Mouse (Mus musculus) liver, embryonic 15.5 days (tissue): ENCODE measurements around the gene Arhgap1. TPM values are rescaled to one million over a fixed set of nuclear protein-coding genes. Genes with fewer than 3 reads are reported as not detected.

ENCODE experiments used
- ATAC-seq: fragments of 200-750 bp; cut with Nextera tagmentation; 2 replicates; pipeline ENCODE4 v1.8.0; 2017; ENCODE audit warnings: moderate number of reproducible peaks, mild to moderate bottlenecking, moderate library complexity; ENCODE audit not compliant: insufficient read depth
- H3K27ac ChIP-seq: fragments of 300-500 bp; sonication (generic); replicated peaks from 2 replicates; pipeline ENCODE4 v1.5.1; 2015; ENCODE audit warnings: mild to moderate bottlenecking, inconsistent platforms
- H3K27me3 ChIP-seq: fragments of 300-500 bp; sonication (generic); 2 replicates; pipeline ENCODE4 v1.6.1; 2015; ENCODE audit warnings: mild to moderate bottlenecking, inconsistent platforms
- H3K36me3 ChIP-seq: fragments of 300-500 bp; sonication (generic); replicated peaks from 2 replicates; pipeline ENCODE4 v1.6.1; 2015; ENCODE audit warnings: moderate library complexity, mild to moderate bottlenecking, inconsistent platforms
- H3K4me1 ChIP-seq: fragments of 300-500 bp; sonication (generic); replicated peaks from 2 replicates; pipeline ENCODE4 v1.6.1; 2015; ENCODE audit warnings: inconsistent platforms
- H3K4me2 ChIP-seq: fragments of 300-500 bp; sonication (generic); 2 replicates; pipeline ENCODE4 v1.6.1; 2015; ENCODE audit warnings: moderate library complexity, mild to moderate bottlenecking, inconsistent platforms
- H3K4me3 ChIP-seq: fragments of 300-500 bp; sonication (generic); replicated peaks from 2 replicates; pipeline ENCODE4 v1.5.1; 2015; ENCODE audit warnings: mild to moderate bottlenecking, inconsistent platforms
- H3K9ac ChIP-seq: fragments of 300-500 bp; sonication (generic); 2 replicates; pipeline ENCODE4 v1.6.1; 2015; ENCODE audit warnings: moderate library complexity, mild to moderate bottlenecking, inconsistent platforms
- H3K9me3 ChIP-seq: fragments of 300-500 bp; sonication (generic); replicated peaks from 2 replicates; pipeline ENCODE4 v1.6.1; 2016; ENCODE audit warnings: inconsistent platforms
- WGBS: fragments of 180-500 bp; shearing (Covaris S2); methylation state at CpG from one replicate; pipeline ENCODE4 v1.1.7; 2015; ENCODE audit warnings: mixed read lengths; ENCODE audit not compliant: insufficient replicate concordance; 5-methylcytosine and 5-hydroxymethylcytosine counted together
- polyA plus RNA-seq: library from polyadenylated mRNA; unstranded; fragments of >200 nt; fragmentation: Nextera tagmentation; extraction: Ambion mirVana; gene quantifications from 2 replicates; pipeline ENCODE4 v1.2.1, GENCODE M21; 2015

The Arhgap1 gene
- polyA plus RNA-seq, 1 experiment from 2014 or later = 42.5 TPM

DNA sequence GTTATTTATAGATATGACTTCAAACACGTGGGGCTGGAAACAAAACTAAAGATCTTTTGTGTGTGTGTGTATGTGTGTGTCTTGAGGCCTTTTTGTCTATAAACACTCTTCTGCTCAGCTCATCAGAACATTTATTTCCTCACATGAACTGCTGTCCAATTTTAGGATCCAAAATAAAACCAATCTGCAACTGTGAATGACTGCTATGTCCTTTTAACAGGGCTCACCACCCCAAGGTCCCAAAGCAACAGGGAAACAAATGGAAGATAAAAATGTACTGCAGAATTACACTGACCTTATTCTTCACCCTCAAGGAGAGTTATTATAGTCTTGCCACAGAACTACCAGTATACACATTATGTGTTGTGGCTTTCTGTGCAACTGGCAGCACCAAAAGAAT is 49.6 kb downstream of the Arhgap1 start:
- Histone ChIP-seq H3K27me3 (no peaks in the 10 kb centered on the region), H3K4me3 (no peak overlapping the region), H3K27ac (no peak overlapping the region), H3K9ac (no peak overlapping the region), H3K4me2 (no peak overlapping the region), H3K9me3 (no peaks in the 10 kb centered on the region), H3K36me3 (peaks cover 10% of the 10 kb centered on the region), H3K4me1 (no peaks in the 10 kb centered on the region; the same call in 1 of the 2 replicates)
- WGBS = 67% methylated on average over 1 of the region's 1 CpGs
- ATAC-seq = no peak

DNA sequence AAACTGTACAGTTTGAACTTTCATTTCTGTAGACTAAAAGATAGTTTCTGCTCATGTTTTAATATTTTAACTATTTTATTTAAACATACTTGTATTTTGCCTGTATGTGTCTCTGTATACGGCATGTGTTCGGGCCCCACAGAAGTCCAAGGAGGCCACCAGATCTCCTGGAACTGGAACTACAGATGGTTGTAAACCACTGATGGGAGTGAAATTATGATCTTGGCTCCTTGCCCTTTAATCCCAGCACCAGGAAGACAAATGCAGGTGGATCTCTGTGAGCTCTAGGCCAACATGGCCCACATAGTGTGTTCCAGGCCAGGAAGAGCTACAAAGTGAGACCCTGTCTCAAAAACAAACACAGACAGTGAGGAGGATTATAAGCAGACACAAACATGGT is 51.7 kb downstream of the Arhgap1 start:
- Histone ChIP-seq H3K27ac (no peak overlapping the region), H3K9me3 (no peaks in the 10 kb centered on the region), H3K4me1 (no peaks in the 10 kb centered on the region; the same call in 1 of the 2 replicates), H3K9ac (no peak overlapping the region), H3K4me2 (no peak overlapping the region), H3K36me3 (no peaks in the 10 kb centered on the region), H3K4me3 (no peak overlapping the region), H3K27me3 (no peaks in the 10 kb centered on the region)
- WGBS = 81% methylated on average over 2 of the region's 2 CpGs
- ATAC-seq = no peak

DNA sequence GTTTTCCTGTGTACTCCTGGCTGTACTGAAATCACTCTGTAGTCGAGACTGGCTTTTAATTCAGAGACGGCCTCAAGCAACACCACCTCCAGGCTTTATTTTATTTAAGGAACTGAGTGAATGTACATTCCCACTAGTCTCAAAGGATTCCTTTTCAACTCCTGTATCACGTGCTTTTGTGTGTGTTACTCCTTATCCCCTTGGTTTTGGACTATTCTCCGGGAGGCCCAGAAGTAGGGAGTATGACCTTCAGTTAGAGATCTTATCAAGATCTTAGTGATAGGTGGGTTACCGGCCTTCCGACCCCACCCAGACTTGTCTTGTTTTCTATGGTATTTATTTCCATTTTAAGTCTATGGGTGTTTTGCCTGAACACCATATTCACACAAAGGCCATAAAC is 56.1 kb downstream of the Arhgap1 start:
- no peak overlapping the region for H3K27ac ChIP-seq
- no peak overlapping the region for H3K9ac ChIP-seq
- no peak for ATAC-seq
- WGBS = 64% methylated on average over 6 of the region's 6 CpGs
- H3K36me3 ChIP-seq = no peaks in the 10 kb centered on the region
- H3K4me1 ChIP-seq = peaks cover 12% of the 10 kb centered on the region
- no peak overlapping the region for H3K4me3 ChIP-seq
- H3K27me3 ChIP-seq = no peaks in the 10 kb centered on the region
- H3K9me3 ChIP-seq = no peaks in the 10 kb centered on the region
- H3K4me2 ChIP-seq = no peak overlapping the region

DNA sequence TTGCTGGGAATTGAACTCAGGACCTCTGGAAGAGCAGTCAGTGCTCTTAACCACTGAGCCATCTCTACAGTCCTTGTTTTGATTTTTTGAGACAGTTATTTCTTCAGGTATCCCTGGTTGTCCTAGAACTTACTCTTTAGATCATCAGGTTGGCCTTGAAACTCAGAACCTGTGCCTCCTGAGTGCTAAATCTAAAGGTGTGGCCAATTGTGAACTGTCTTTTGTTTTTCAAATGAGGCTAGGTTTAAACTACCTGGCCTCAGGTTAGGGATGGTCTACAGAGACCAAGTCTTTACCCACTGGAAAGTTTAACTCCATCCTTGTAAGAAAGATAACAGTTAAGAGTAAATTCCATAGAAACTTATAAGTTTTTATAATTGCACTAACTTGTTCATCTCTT is 56.8 kb downstream of the Arhgap1 start:
- Histone ChIP-seq H3K27ac (no peak overlapping the region), H3K36me3 (no peaks in the 10 kb centered on the region), H3K4me1 (peaks cover 15% of the 10 kb centered on the region), H3K9me3 (no peaks in the 10 kb centered on the region), H3K27me3 (no peaks in the 10 kb centered on the region), H3K4me2 (no peak overlapping the region), H3K4me3 (no peak overlapping the region), H3K9ac (no peak overlapping the region)
- ATAC-seq = no peak

DNA sequence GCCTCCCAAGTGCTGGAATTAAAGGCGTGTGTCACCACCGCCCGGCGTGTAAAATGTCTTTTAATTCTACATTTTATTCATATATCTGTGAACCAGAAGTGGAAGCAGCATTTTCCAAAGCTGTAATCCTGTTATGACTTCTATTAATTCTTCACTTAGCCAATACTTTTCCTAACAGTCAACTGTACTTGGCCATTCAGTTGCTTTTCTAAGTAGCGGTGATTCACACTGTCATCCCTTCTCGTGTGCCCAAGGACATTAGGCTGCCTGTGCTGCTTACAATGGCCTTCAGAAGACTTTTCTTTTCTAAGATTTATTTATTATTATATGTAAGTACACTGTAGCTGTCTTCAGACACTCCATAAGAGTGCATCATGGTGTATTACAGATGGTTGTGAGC is 58.7 kb downstream of the Arhgap1 start:
- H3K4me3 ChIP-seq = no peak overlapping the region
- H3K4me1 ChIP-seq = peaks cover 27% of the 10 kb centered on the region
- H3K4me2 ChIP-seq = no peak overlapping the region
- H3K9me3 ChIP-seq = no peaks in the 10 kb centered on the region
- no peak overlapping the region for H3K9ac ChIP-seq
- H3K27me3 ChIP-seq = no peaks in the 10 kb centered on the region
- no peak for ATAC-seq
- WGBS = 92% methylated on average over 6 of the region's 6 CpGs
- H3K36me3 ChIP-seq = no peaks in the 10 kb centered on the region
- H3K27ac ChIP-seq = no peak overlapping the region

DNA sequence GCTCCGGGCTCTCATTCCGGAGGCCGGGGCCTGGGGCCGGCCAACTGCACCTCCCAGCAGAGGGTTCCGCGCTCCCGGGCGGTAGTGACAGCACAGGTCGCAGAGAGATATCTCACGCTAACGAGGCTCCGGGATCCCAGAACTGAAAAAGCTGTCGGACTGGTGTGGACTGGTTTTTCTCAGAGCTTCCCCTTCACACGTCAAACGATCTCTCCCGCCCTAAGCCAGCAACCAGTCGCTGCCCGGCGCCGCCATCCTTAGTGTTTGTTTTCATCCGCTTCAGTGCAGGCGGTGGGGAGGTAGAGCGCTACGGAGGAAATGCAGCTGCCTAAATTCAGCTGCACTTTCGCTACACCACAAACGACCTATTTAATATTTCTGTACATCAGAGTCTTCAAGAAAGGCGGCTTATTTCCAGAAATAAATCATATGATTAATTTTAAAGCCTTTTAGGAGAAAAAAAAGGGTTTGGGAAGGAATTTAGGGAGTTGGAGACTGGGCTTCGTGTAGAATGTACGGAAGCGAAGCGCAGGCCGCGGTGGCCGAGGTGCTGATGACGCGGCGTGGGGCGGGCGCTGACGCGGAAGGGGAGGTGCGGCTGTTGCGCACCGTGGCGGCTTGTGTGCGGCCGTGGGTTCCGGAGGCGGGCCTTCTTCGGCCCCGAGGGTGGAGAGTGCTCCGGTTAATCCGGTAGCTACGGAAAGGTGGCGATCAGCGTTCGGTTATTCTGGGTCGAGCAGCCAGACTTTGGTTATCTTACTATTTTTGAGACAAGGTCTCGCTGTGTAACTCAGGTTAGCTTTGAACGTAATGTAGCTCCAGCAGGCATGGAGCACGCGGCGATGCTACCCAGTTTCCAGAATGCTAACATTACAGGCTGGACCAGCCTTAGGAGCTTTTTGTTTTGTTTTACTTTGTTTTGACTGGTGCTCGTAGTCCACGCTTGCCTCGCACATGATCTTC is 60.9 kb downstream of the Arhgap1 start, which contains the start of the genes Atg13 and Harbi1:
Gene Atg13 (minus strand): TSS at position 305 of the 963 bp plus-strand sequence.
Gene Harbi1 (plus strand): TSS at position 581 of the 963 bp plus-strand sequence.
- no peaks in the 10 kb centered on the region for H3K36me3 ChIP-seq
- ATAC-seq = peak; percentile 99
- H3K4me2 ChIP-seq = peak within 1 kb of the TSS; percentile 79
- peak within 1 kb of the TSS; percentile 78 for H3K9ac ChIP-seq
- peak within 1 kb of the TSS; percentile 89 for H3K27ac ChIP-seq
- no peaks in the 10 kb centered on the region for H3K9me3 ChIP-seq
- H3K4me1 ChIP-seq = peaks cover 29% of the 10 kb centered on the region
- no peaks in the 10 kb centered on the region for H3K27me3 ChIP-seq
- under 1% methylated on average over 66 of the region's 66 CpGs for WGBS
- H3K4me3 ChIP-seq = peak within 1 kb of the TSS; percentile 94

DNA sequence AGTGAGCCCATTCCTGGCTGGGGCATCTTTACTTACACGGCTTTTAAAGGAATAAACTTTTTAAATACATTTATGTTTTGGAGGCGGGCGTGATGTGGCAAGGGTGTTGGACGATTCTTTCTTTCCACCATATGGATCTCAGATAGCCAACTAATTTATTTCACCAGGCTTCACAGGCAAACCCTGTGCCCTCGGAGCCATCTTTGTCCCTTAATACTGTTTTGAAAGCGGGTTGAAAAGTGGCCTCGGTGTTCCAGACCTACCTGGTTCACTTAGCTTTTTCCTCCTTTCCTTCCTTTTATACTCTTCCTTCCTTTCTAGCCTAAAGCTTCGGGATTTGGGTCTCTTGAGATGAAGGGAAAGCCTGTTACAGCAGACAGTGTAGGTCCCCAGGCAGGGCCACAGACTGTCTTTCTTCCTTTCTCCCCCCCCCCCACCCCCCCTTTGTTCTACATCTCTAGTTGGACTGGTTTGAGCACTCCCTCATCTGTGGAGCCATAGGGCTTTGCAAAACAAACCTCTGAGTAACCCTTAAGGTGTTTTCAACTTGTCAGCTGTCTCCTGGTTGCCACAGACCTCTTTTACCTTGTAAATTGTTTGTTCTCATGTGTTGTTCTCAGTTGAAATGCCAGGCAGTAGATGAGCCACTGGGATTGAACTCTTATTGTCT is 61.7 kb downstream of the Arhgap1 start:
- 1% methylated on average over 8 of the region's 8 CpGs for WGBS
- no peaks in the 10 kb centered on the region for H3K27me3 ChIP-seq
- no peaks in the 10 kb centered on the region for H3K36me3 ChIP-seq
- no peaks in the 10 kb centered on the region for H3K9me3 ChIP-seq
- ATAC-seq = no peak
- H3K4me2 ChIP-seq = peak overlapping the region; percentile 79
- H3K9ac ChIP-seq = peak overlapping the region; percentile 78
- peaks cover 32% of the 10 kb centered on the region for H3K4me1 ChIP-seq
- H3K27ac ChIP-seq = peak overlapping the region; percentile 89
- H3K4me3 ChIP-seq = peak overlapping the region; percentile 94

DNA sequence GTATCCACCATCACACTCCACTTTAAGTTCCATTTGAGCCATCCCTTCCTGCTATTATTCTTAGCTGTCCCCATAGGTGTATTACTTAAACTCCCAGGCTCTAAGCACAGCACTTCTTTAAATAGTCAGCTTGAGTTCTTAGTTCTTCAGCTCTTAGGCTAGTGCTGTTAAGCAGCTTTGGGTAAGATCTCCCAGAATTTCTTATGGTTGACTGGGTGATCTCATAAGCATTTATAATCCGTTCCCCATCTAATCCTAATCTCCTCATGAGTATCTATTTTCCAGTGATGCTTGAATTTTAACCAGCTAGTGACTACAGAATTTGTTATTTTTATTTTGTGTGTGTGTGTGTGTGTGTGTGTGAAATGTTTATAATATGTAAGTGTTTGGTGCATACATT is 65.3 kb downstream of the Arhgap1 start:
- Histone ChIP-seq H3K4me2 (no peak overlapping the region), H3K4me1 (peaks cover 22% of the 10 kb centered on the region), H3K9me3 (no peaks in the 10 kb centered on the region), H3K36me3 (0 out of 2 replicates have a peak, but pooled peaks cover 1% of the 10 kb centered on the region), H3K4me3 (no peak overlapping the region), H3K9ac (no peak overlapping the region), H3K27ac (no peak overlapping the region), H3K27me3 (no peaks in the 10 kb centered on the region)
- ATAC-seq = no peak
- 70% methylated on average over 1 of the region's 1 CpGs for WGBS

DNA sequence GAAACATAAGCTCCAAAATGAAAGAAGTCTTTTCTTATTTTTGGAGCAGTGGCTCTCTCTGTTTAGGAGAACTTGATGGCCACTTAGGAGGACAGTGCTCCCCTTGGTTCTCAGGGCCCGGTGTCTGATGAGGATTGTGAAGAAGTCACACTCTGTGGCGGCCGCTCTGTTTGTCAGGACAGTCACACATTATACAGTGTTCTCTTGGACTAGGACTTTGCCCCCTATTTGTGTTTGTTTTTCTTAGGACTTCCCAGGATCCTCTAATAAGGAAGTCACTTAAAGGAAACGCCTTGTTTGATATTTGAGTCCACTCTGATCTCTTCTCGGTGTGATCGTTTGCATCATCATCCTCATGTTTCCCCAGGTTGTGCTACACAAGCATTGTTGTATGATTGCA is 68.6 kb downstream of the Arhgap1 start:
- peaks cover 10% of the 10 kb centered on the region for H3K36me3 ChIP-seq
- H3K9ac ChIP-seq = no peak overlapping the region
- ATAC-seq = peak; percentile 42; the same call in 1 of the 2 replicates
- H3K27me3 ChIP-seq = no peaks in the 10 kb centered on the region
- no peak overlapping the region for H3K27ac ChIP-seq
- WGBS = 70% methylated on average over 6 of the region's 6 CpGs
- 0 out of 2 replicates have a peak, but pooled peaks cover 6% of the 10 kb centered on the region for H3K4me1 ChIP-seq
- H3K4me3 ChIP-seq = no peak overlapping the region
- no peaks in the 10 kb centered on the region for H3K9me3 ChIP-seq
- no peak overlapping the region; the same call in 1 of the 2 replicates for H3K4me2 ChIP-seq
